Mouse (Mus musculus): ENCODE measurements at regions not wholly inside any gene's neighbourhood (a gene's known extent, or its start where the extent isn't known, plus 50 kb on each side); places are given as distances from the start of the nearest gene placed in this dataset.

- TF ChIP-seq EP300 (IDR thresholded peaks at IDR 0.05; ENCODE audit: low read depth) (no peak), CTCF (IDR thresholded peaks at IDR 0.05; ENCODE audit: low read depth) (no peak)
Measured at GRCm38 (mm10) chr9:47363086-47363485, 166.9 kb upstream of the Cadm1 start.
